ENCODE assay signal across 19 mouse cellular contexts in the genomic region with DNA sequence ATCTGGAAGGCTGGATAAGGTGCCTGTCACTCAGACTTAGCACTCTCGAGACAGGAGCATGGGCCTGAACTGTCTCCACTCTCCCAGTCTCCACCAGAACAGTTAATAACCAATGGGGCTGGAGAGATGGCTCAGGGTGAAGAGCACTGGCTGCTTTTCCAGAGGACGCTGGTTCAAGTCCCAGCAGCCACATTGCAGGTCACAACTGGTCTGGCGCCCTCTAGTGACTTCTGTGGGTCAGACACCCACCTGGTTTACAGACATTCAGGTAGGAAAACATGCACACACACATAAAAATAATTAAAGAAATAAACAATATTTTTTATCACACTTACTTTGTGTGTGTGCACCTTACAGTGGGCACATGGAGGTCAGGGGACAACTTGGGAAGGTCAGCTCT. TPM values are rescaled to one million over a fixed set of nuclear protein-coding genes. Genes with fewer than 3 reads are reported as not detected.
DNase-seq lines count a peak whose midpoint lies in the region; ATAC-seq and TF ChIP-seq lines count a peak whose summit lies in the region.
"Had no signal": no experiment of that assay in that cellular context is flagged by ENCODE, and none has a peak within 500 bp of the region (broad histone marks: within the 10 kb centered on the region; RNA-seq: fewer than 3 reads in every experiment).

No protein-coding gene starts in this region.

- peak; percentile 51; the same call in 1 of the 2 replicates for TF ChIP-seq CTCF in liver, embryonic 14.5 days (IDR thresholded peaks at IDR 0.05; ENCODE audit: low read depth)
- TF ChIP-seq CTCF in CH12.LX (conservative IDR thresholded peaks at IDR 0.05 in 1 of 2, IDR thresholded peaks at IDR 0.05 in 1 of 2; ENCODE audit: low read depth in 2 of 2, low read length in 2 of 2) (peak in 1 of 2 experiments; percentile 44; a peak in 3 of 4 replicates), MEL (IDR thresholded peaks at IDR 0.05 in 2 of 3, conservative IDR thresholded peaks at IDR 0.05 in 1 of 3; ENCODE audit: control insufficient read depth in 1 of 3, insufficient read depth in 1 of 3, low read depth in 2 of 3, low read length in 3 of 3, poor library complexity in 1 of 3, severe bottlenecking in 1 of 3) (peak; percentile 54 to 67 (median 55))
- peak; percentile 37; the same call in 1 of the 2 replicates for TF ChIP-seq CTCF in small intestine, adult 2 months (IDR thresholded peaks at IDR 0.05; ENCODE audit: extremely low read depth, insufficient read length, insufficient replicate concordance, low read depth, low read length)

- in situ Hi-C loops in CH12.LX (cut with MboI; ENCODE audit: low pct_ligation_motif_present, low pct_unique_long_range_greater_than_20kb, low sequenced_read_pairs), result loop anchor here (5.0 kb wide), 1 partner anchor 36 kb away; no protein-coding TSS in a partner anchor

- 45% methylated on average over 3 of the region's 3 CpGs for WGBS in liver, embryonic 14.5 days (ENCODE audit: insufficient replicate concordance)
- WGBS in liver, embryonic 12.5 days (ENCODE audit: insufficient replicate concordance), result 46% methylated on average over 3 of the region's 3 CpGs
- WGBS in small intestine, adult 2 months, result 57% methylated on average over 3 of the region's 3 CpGs

- H3K27me3 ChIP-seq in liver, embryonic 14.5 days (ENCODE audit: control insufficient read depth, insufficient read depth, low read length), result no peaks in the 10 kb centered on the region; the same call in none of the 2 replicates
- peaks cover 13% of the 10 kb centered on the region for H3K27me3 ChIP-seq in liver, embryonic 12.5 days (replicated peaks)
- H3K27me3 ChIP-seq in CH12.LX (replicated peaks) (peaks cover 63% of the 10 kb centered on the region), MEL (ENCODE audit: control insufficient read depth in 1 of 2, insufficient read depth in 2 of 2, low read length in 2 of 2) (peaks cover 0 to 3% of the 10 kb centered on the region in 2 experiments; a peak in 2 of 4 replicates)
- H3K27me3 ChIP-seq in small intestine, adult 2 months (ENCODE audit: control insufficient read depth, insufficient read depth, low read length), result no peaks in the 10 kb centered on the region; the same call in 1 of the 2 replicates
- H3K27me3 ChIP-seq: hindbrain, embryonic 15.5 days had no signal

- TF ChIP-seq RAD21 in CH12.LX (IDR thresholded peaks at IDR 0.05; ENCODE audit: low read depth, low read length) (no peak), MEL (IDR thresholded peaks at IDR 0.05; ENCODE audit: low read depth, low read length) (no peak)

- H3K9ac ChIP-seq in liver, embryonic 14.5 days (replicated peaks), result no peak overlapping the region
- H3K9ac ChIP-seq in liver, embryonic 12.5 days, result no peak overlapping the region
- no peak overlapping the region for H3K9ac ChIP-seq in CH12.LX (ENCODE audit: insufficient read depth, low read depth)
- H3K9ac ChIP-seq in MEL (ENCODE audit: control insufficient read depth, low read depth, low read length, poor library complexity, severe bottlenecking), result no peak overlapping the region
- H3K9ac ChIP-seq: hindbrain, embryonic 15.5 days; lung, embryonic 15.5 days; neural tube, embryonic 13.5 days; stomach, embryonic 15.5 days had no signal

- no peaks in the 10 kb centered on the region for H3K36me3 ChIP-seq in liver, embryonic 14.5 days (replicated peaks; ENCODE audit: control insufficient read depth, insufficient read depth, low read depth)
- no peaks in the 10 kb centered on the region for H3K36me3 ChIP-seq in liver, embryonic 12.5 days
- no peaks in the 10 kb centered on the region for H3K36me3 ChIP-seq in CH12.LX (replicated peaks in 1 of 2; ENCODE audit: control insufficient read depth in 1 of 2, insufficient read depth in 1 of 2, low read length in 1 of 2)
- H3K36me3 ChIP-seq in MEL (ENCODE audit: control insufficient read depth in 1 of 2, insufficient read depth in 2 of 2, low read length in 2 of 2), result no peaks in the 10 kb centered on the region
- H3K36me3 ChIP-seq in small intestine, adult 2 months (ENCODE audit: control insufficient read depth, insufficient read depth, low read length), result no peaks in the 10 kb centered on the region
- H3K36me3 ChIP-seq: hindbrain, embryonic 15.5 days; lung, embryonic 15.5 days; neural tube, embryonic 13.5 days; stomach, embryonic 15.5 days had no signal

- TF ChIP-seq POLR2A in CH12.LX (IDR thresholded peaks at IDR 0.05; ENCODE audit: low read depth, low read length) (no peak), MEL (IDR thresholded peaks at IDR 0.05; ENCODE audit: control insufficient read depth in 1 of 2, insufficient read depth in 1 of 2, low read depth in 1 of 2, low read length in 2 of 2, poor library complexity in 1 of 2) (no peak)
- TF ChIP-seq POLR2A in small intestine, adult 2 months (IDR thresholded peaks at IDR 0.05; ENCODE audit: low read depth, low read length), result no peak

- dilution Hi-C loops in CH12.LX (cut with MboI; ENCODE audit: extremely low pct_ligation_motif_present, extremely low pct_unique_long_range_greater_than_20kb, low sequenced_read_pairs), result no loop called here

- no peaks in the 10 kb centered on the region for H3K4me1 ChIP-seq in liver, embryonic 14.5 days (replicated peaks; ENCODE audit: control insufficient read depth in 2 of 2, insufficient read depth in 2 of 2, low read length in 1 of 2)
- H3K4me1 ChIP-seq in liver, embryonic 12.5 days, result no peaks in the 10 kb centered on the region
- H3K4me1 ChIP-seq in CH12.LX (ENCODE audit: control insufficient read depth in 1 of 2, insufficient read depth in 2 of 2) (no peaks in the 10 kb centered on the region), MEL (ENCODE audit: control insufficient read depth in 1 of 2, insufficient read depth in 2 of 2, low read length in 2 of 2) (no peaks in the 10 kb centered on the region)
- peaks cover 3% of the 10 kb centered on the region for H3K4me1 ChIP-seq in small intestine, adult 2 months (ENCODE audit: control insufficient read depth, insufficient read depth, insufficient read length, low read length)
- H3K4me1 ChIP-seq: lung, embryonic 15.5 days; stomach, embryonic 15.5 days had no signal

- no peak overlapping the region for H3K4me2 ChIP-seq in liver, embryonic 14.5 days (ENCODE audit: low read depth)
- no peak overlapping the region for H3K4me2 ChIP-seq in liver, embryonic 12.5 days
- H3K4me2 ChIP-seq in CH12.LX (ENCODE audit: insufficient read depth, low read depth, poor library complexity, severe bottlenecking), result no peak overlapping the region
- H3K4me2 ChIP-seq: hindbrain, embryonic 15.5 days; lung, embryonic 15.5 days; neural tube, embryonic 13.5 days; stomach, embryonic 15.5 days had no signal

- H3K27ac ChIP-seq in liver, embryonic 14.5 days, result no peak overlapping the region
- no peak overlapping the region for H3K27ac ChIP-seq in liver, embryonic 12.5 days
- H3K27ac ChIP-seq in CH12.LX (ENCODE audit: insufficient read depth, low read depth) (no peak overlapping the region), MEL (ENCODE audit: control insufficient read depth, low read depth, low read length) (no peak overlapping the region)
- H3K27ac ChIP-seq in small intestine, adult 2 months (ENCODE audit: insufficient read depth, low read depth, low read length), result no peak overlapping the region
- H3K27ac ChIP-seq: hindbrain, embryonic 15.5 days; left cerebral cortex, adult 2 months; lung, embryonic 15.5 days; neural tube, embryonic 13.5 days; stomach, embryonic 15.5 days had no signal

- DNase-seq in liver, embryonic 14.5 days (ENCODE audit: low read depth in 3 of 3, low spot score in 3 of 3), result no peak
- DNase-seq in CH12.LX (ENCODE audit: extremely low read depth) (peak; percentile 6), MEL (ENCODE audit: low read depth, low spot score) (peak; percentile 35)
- no peak for DNase-seq in frontal cortex, postnatal 14 days (ENCODE audit: low spot score in 2 of 2)
- DNase-seq: adrenal gland, postnatal 10 days; cerebellum, postnatal 14 days; heart, adult 11 months; kidney, adult 8-10 months had no signal

- no peaks in the 10 kb centered on the region; the same call in 1 of the 2 replicates for H3K9me3 ChIP-seq in liver, embryonic 14.5 days (ENCODE audit: control insufficient read depth, low read length)
- 0 out of 2 replicates have a peak, but pooled peaks cover 3% of the 10 kb centered on the region for H3K9me3 ChIP-seq in liver, embryonic 12.5 days (replicated peaks)
- peaks cover 21% of the 10 kb centered on the region for H3K9me3 ChIP-seq in CH12.LX (replicated peaks; ENCODE audit: low read length)
- H3K9me3 ChIP-seq in MEL (replicated peaks; ENCODE audit: insufficient read depth, low read length), result no peaks in the 10 kb centered on the region
- H3K9me3 ChIP-seq: hindbrain, embryonic 15.5 days; lung, embryonic 15.5 days; stomach, embryonic 15.5 days had no signal

- H3K79me2 ChIP-seq in CH12.LX (replicated peaks; ENCODE audit: control insufficient read depth, extremely low read depth, insufficient read depth, poor library complexity, severe bottlenecking) (no peaks in the 10 kb centered on the region), MEL (ENCODE audit: control insufficient read depth, insufficient read depth, low read length, poor library complexity) (no peaks in the 10 kb centered on the region)

- no peak for ATAC-seq in liver, embryonic 14.5 days (ENCODE audit: insufficient read depth)
- no peak for ATAC-seq in liver, embryonic 12.5 days
- ATAC-seq in megakaryocyte progenitor cell, adult 5-6 weeks (replicated peaks; ENCODE audit: poor library complexity), result no peak
- ATAC-seq: forebrain, embryonic 14.5 days had no signal

- TF ChIP-seq EP300 in liver, embryonic 14.5 days (IDR thresholded peaks at IDR 0.05; ENCODE audit: low read depth), result no peak
- no peak for TF ChIP-seq EP300 in CH12.LX (IDR thresholded peaks at IDR 0.05; ENCODE audit: low read length)
- TF ChIP-seq EP300 in MEL (IDR thresholded peaks at IDR 0.05; ENCODE audit: low read depth in 1 of 2, low read length in 2 of 2), result no peak

- no peak overlapping the region for H3K4me3 ChIP-seq in liver, embryonic 14.5 days (ENCODE audit: insufficient read depth in 1 of 2, low read depth in 2 of 2, low read length in 2 of 2)
- no peak overlapping the region for H3K4me3 ChIP-seq in liver, embryonic 12.5 days
- H3K4me3 ChIP-seq in CH12.LX (replicated peaks in 1 of 3; ENCODE audit: low read depth in 2 of 3, low read length in 2 of 3, poor library complexity in 1 of 3) (no peak overlapping the region), MEL (ENCODE audit: control insufficient read depth in 1 of 2, insufficient read depth in 1 of 2, low read depth in 2 of 2, low read length in 2 of 2) (no peak overlapping the region)
- H3K4me3 ChIP-seq in small intestine, adult 2 months (ENCODE audit: low read depth, low read length), result no peak overlapping the region
- H3K4me3 ChIP-seq: hindbrain, embryonic 15.5 days; left cerebral cortex, adult 2 months; lung, embryonic 15.5 days; neural tube, embryonic 13.5 days; stomach, embryonic 15.5 days had no signal

RNA-seq across cellular contexts. Expression of a gene that starts 56.1 kb away (rescaled TPM):
- polyA plus RNA-seq in liver, embryonic 14.5 days (2012; rRNA removed), result 0.01 and 0.06 TPM in 2 replicates
- polyA plus RNA-seq in liver, embryonic 14.5 days (2014; fragmentation: Nextera tagmentation; extraction: Ambion mirVana), result not detected in 2 replicates
- polyA plus RNA-seq in liver, embryonic 12.5 days (2016; fragmentation: Nextera tagmentation; extraction: Ambion mirVana), result 0.04 TPM in 1 of 2 replicates, not detected in the other
- total RNA-seq in CH12.LX (2012; rRNA removed) (not detected in 2 replicates), CH12.LX (2014; rRNA removed) (not detected in 2 replicates), MEL (2012; rRNA removed) (not detected in 2 replicates)
- polyA plus RNA-seq in CH12.LX (2012; ENCODE audit: insufficient read length, low read depth) (not detected in 2 replicates), MEL (2012; ENCODE audit: insufficient read depth in 1 of 2, insufficient read length in 2 of 2, low read depth in 1 of 2, low replicate concordance in 2 of 2, missing spikeins in 1 of 2) (not detected)
- 0.10 and 0.13 TPM in 2 replicates for polyA plus RNA-seq in small intestine, adult 2 months (2012; rRNA removed)
- total RNA-seq in megakaryocyte progenitor cell, adult 5-6 weeks (2015), result not detected in 2 replicates
- total RNA-seq in megakaryocyte progenitor cell, adult 5-6 weeks (2017), result not detected in 2 replicates
- total RNA-seq: megakaryocyte, adult 5-6 weeks had no signal
- polyA plus RNA-seq: heart, postnatal 0 days had no signal

Comparison
In these comparisons a context has a peak if more than half of its experiments do, and no peak if none do; other contexts are left out.
1. DNase-seq: peak in CH12.LX (single experiment) and MEL (single experiment); none in liver, embryonic 14.5 days (0 of 3) and frontal cortex, postnatal 14 days (0 of 2).